Mouse (Mus musculus): ENCODE measurements around the gene Pisd. TPM values are rescaled to one million over a fixed set of nuclear protein-coding genes. Genes with fewer than 3 reads are reported as not detected.
"Not testable (repeated sequence)": the region's sequence is repeated elsewhere in the genome, so short reads cannot be mapped to it uniquely, and the experiment has no call there.

Pisd gene
- total RNA-seq, 2 experiments from 2014 or later, result 10.5 to 15.8 TPM

- H3K4me3 ChIP-seq, result no peak overlapping the region
- intact Hi-C loops (cut with DNase I), result no loop called here
- DNase-seq, result no peak
- no peak for TF ChIP-seq CTCF (IDR thresholded peaks at IDR 0.05)
- H3K27ac ChIP-seq, result no peak overlapping the region
Observed at GRCm38 (mm10) chr5:32740138-32740537, 45.3 kb downstream of the Pisd start.

- H3K27ac ChIP-seq; DNase-seq; intact Hi-C loops (cut with DNase I); H3K4me3 ChIP-seq: not testable (repeated sequence)
Observed at GRCm38 (mm10) chr5:32736770-32737169, 48.7 kb downstream of the Pisd start.

- Histone ChIP-seq H3K27ac (no peak overlapping the region), H3K4me3 (no peak overlapping the region)
- TF ChIP-seq CTCF (IDR thresholded peaks at IDR 0.05), result no peak
- DNase-seq, result no peak
- intact Hi-C loops (cut with DNase I), result no loop called here
Observed at GRCm38 (mm10) chr5:32735779-32736178, 49.7 kb downstream of the Pisd start.

- DNase-seq; intact Hi-C loops (cut with DNase I); H3K27ac ChIP-seq; H3K4me3 ChIP-seq: not testable (repeated sequence)
Observed at GRCm38 (mm10) chr5:32733892-32734291, 51.6 kb downstream of the Pisd start.

GRCm38 (mm10) chr5:32728851-32729250, 56.6 kb downstream of the Pisd start:
- no peak overlapping the region for H3K4me3 ChIP-seq
- no peak for DNase-seq
- intact Hi-C loops (cut with DNase I), result no loop called here

GRCm38 (mm10) chr5:32728300-32728699, 57.1 kb downstream of the Pisd start:
- no peak overlapping the region for H3K27ac ChIP-seq
- intact Hi-C loops (cut with DNase I), result no loop called here
- no peak overlapping the region for H3K4me3 ChIP-seq
- no peak for DNase-seq
- TF ChIP-seq CTCF (IDR thresholded peaks at IDR 0.05), result no peak

More at GRCm38 (mm10) chr5:32728851-32729250, 56.6 kb downstream of the Pisd start:
- no peak for TF ChIP-seq CTCF (IDR thresholded peaks at IDR 0.05)
- no peak overlapping the region for H3K27ac ChIP-seq

GRCm38 (mm10) chr5:32725397-32725796, 60.0 kb downstream of the Pisd start:
- intact Hi-C loops (cut with DNase I); H3K4me3 ChIP-seq; H3K27ac ChIP-seq; DNase-seq: not testable (repeated sequence)

- DNase-seq, result no peak
- Histone ChIP-seq H3K4me3 (no peak overlapping the region), H3K27ac (no peak overlapping the region)
- no peak for TF ChIP-seq CTCF (IDR thresholded peaks at IDR 0.05)
- intact Hi-C loops (cut with DNase I), result no loop called here
Observed at GRCm38 (mm10) chr5:32723981-32724380, 61.5 kb downstream of the Pisd start.

GRCm38 (mm10) chr5:32722711-32723110, 62.7 kb downstream of the Pisd start:
- intact Hi-C loops (cut with DNase I); H3K4me3 ChIP-seq; H3K27ac ChIP-seq; DNase-seq: not testable (repeated sequence)

- TF ChIP-seq CTCF (IDR thresholded peaks at IDR 0.05), result no peak
- Histone ChIP-seq H3K4me3 (no peak overlapping the region), H3K27ac (no peak overlapping the region)
- intact Hi-C loops (cut with DNase I), result no loop called here
- DNase-seq, result no peak
Observed at GRCm38 (mm10) chr5:32722263-32722662, 63.2 kb downstream of the Pisd start.

- H3K27ac ChIP-seq, result no peak overlapping the region; the same call in 1 of the 2 replicates
- no peak for TF ChIP-seq CTCF (IDR thresholded peaks at IDR 0.05)
- intact Hi-C loops (cut with DNase I), result no loop called here
- DNase-seq, result no peak
- H3K4me3 ChIP-seq, result no peak overlapping the region
Observed at GRCm38 (mm10) chr5:32721316-32721715, 64.1 kb downstream of the Pisd start.

GRCm38 (mm10) chr5:32720416-32720815, 65.0 kb downstream of the Pisd start:
- H3K27ac ChIP-seq, result no peak overlapping the region
- intact Hi-C loops (cut with DNase I), result no loop called here
- H3K4me3 ChIP-seq, result no peak overlapping the region
- no peak for DNase-seq
- TF ChIP-seq CTCF (IDR thresholded peaks at IDR 0.05), result no peak

- no peak for DNase-seq
- H3K27ac ChIP-seq, result no peak overlapping the region
- no peak overlapping the region for H3K4me3 ChIP-seq
- intact Hi-C loops (cut with DNase I), result loop anchor here (10.0 kb wide), 1 partner anchor 136 kb away; the partner anchor contains the start of gene Prr14l
- TF ChIP-seq CTCF (IDR thresholded peaks at IDR 0.05), result no peak
Observed at GRCm38 (mm10) chr5:32718916-32719315, 66.5 kb downstream of the Pisd start.

- no peak overlapping the region for H3K27ac ChIP-seq
- H3K4me3 ChIP-seq, result no peak overlapping the region
- intact Hi-C loops (cut with DNase I), result loop anchor here (10.0 kb wide), 1 partner anchor 137 kb away; the partner anchor contains the start of gene Prr14l
- no peak for DNase-seq
- no peak for TF ChIP-seq CTCF (IDR thresholded peaks at IDR 0.05)
Observed at GRCm38 (mm10) chr5:32717726-32718125, 67.7 kb downstream of the Pisd start.

Measured in gastrocnemius, adult 2 months (tissue).